Mouse (Mus musculus): ENCODE data around the gene Vamp5.

Vamp5 gene

GRCm38 (mm10) chr6:72347166-72347941, 32.9 kb downstream of the Vamp5 start, which contains the start of gene 0610030E20Rik:
TSS of gene 0610030E20Rik (plus strand) at chr6:72347317.
- DNase-seq (ENCODE audit: extremely low spot score, low read depth, low spot score), result no peak

GRCm38 (mm10) chr6:72346261-72346660, 34.0 kb downstream of the Vamp5 start:
- DNase-seq (ENCODE audit: extremely low spot score, low read depth, low spot score), result no peak

- DNase-seq (ENCODE audit: extremely low spot score, low read depth, low spot score), result no peak
Observed at GRCm38 (mm10) chr6:72345633-72346032, 34.6 kb downstream of the Vamp5 start.

- peak; percentile 92 for DNase-seq (ENCODE audit: extremely low spot score, low read depth, low spot score)
Observed at GRCm38 (mm10) chr6:72345074-72345567, 35.1 kb downstream of the Vamp5 start, which contains the start of gene Usp39. TSS of gene Usp39 (minus strand) at chr6:72345184.

GRCm38 (mm10) chr6:72344396-72345073, 35.7 kb downstream of the Vamp5 start:
- DNase-seq (ENCODE audit: extremely low spot score, low read depth, low spot score), result no peak

- DNase-seq (ENCODE audit: extremely low spot score, low read depth, low spot score), result no peak
Observed at GRCm38 (mm10) chr6:72340481-72340880, 39.8 kb downstream of the Vamp5 start.

- no peak for DNase-seq (ENCODE audit: extremely low spot score, low read depth, low spot score)
Observed at GRCm38 (mm10) chr6:72333111-72333510, 47.2 kb downstream of the Vamp5 start.

- DNase-seq (ENCODE audit: extremely low spot score, low read depth, low spot score), result no peak
Observed at GRCm38 (mm10) chr6:72330133-72330532, 50.1 kb downstream of the Vamp5 start.

- DNase-seq (ENCODE audit: extremely low spot score, low read depth, low spot score), result no peak
Observed at GRCm38 (mm10) chr6:72329019-72329418, 51.2 kb downstream of the Vamp5 start.

GRCm38 (mm10) chr6:72326274-72326673, 54.0 kb downstream of the Vamp5 start:
- DNase-seq (ENCODE audit: extremely low spot score, low read depth, low spot score), result no peak

GRCm38 (mm10) chr6:72323786-72324508, 56.3 kb downstream of the Vamp5 start:
- no peak for DNase-seq (ENCODE audit: extremely low spot score, low read depth, low spot score)

GRCm38 (mm10) chr6:72322936-72323335, 57.3 kb downstream of the Vamp5 start:
- DNase-seq (ENCODE audit: extremely low spot score, low read depth, low spot score), result no peak

GRCm38 (mm10) chr6:72319019-72319418, 61.2 kb downstream of the Vamp5 start:
- no peak for DNase-seq (ENCODE audit: extremely low spot score, low read depth, low spot score)
